Mouse (Mus musculus) hindbrain, embryonic 13.5 days (tissue): ENCODE data around the gene Gemin7. TPM values are rescaled to one million over a fixed set of nuclear protein-coding genes. Genes with fewer than 3 reads are reported as not detected.

ENCODE experiments used
- ATAC-seq: fragments of 200-750 bp; cut with Nextera tagmentation; 2 replicates; pipeline ENCODE4 v1.8.0; 2017; ENCODE audit warnings: moderate TSS enrichment; ENCODE audit not compliant: low FRiP score
- H3K27ac ChIP-seq: fragments of 300-500 bp; sonication (generic); 2 replicates; pipeline ENCODE4 v1.5.1; 2015; ENCODE audit warnings: inconsistent platforms, mild to moderate bottlenecking, moderate library complexity
- H3K27me3 ChIP-seq: fragments of 300-500 bp; sonication (generic); 2 replicates; pipeline ENCODE4 v1.6.1; 2015; ENCODE audit warnings: mild to moderate bottlenecking, inconsistent platforms
- H3K36me3 ChIP-seq: fragments of 300-500 bp; sonication (generic); 2 replicates; pipeline ENCODE4 v1.6.1; 2015; ENCODE audit warnings: mild to moderate bottlenecking, inconsistent platforms
- H3K4me1 ChIP-seq: fragments of 300-500 bp; sonication (generic); replicated peaks from 2 replicates; pipeline ENCODE4 v1.6.1; 2015; ENCODE audit warnings: inconsistent platforms
- H3K4me2 ChIP-seq: fragments of 300-500 bp; sonication (generic); 2 replicates; pipeline ENCODE4 v1.6.1; 2015; ENCODE audit warnings: inconsistent platforms, mild to moderate bottlenecking, moderate library complexity
- H3K4me3 ChIP-seq: fragments of 300-500 bp; sonication (generic); 2 replicates; pipeline ENCODE4 v1.5.1; 2015; ENCODE audit warnings: mild to moderate bottlenecking, inconsistent platforms
- H3K9ac ChIP-seq: fragments of 300-500 bp; sonication (generic); 2 replicates; pipeline ENCODE4 v1.6.1; 2015; ENCODE audit warnings: mild to moderate bottlenecking, inconsistent platforms
- H3K9me3 ChIP-seq: fragments of 300-500 bp; sonication (generic); 2 replicates; pipeline ENCODE4 v1.6.1; 2016; ENCODE audit warnings: inconsistent platforms
- WGBS: fragments of 180-500 bp; shearing (Covaris S2); methylation state at CpG from one replicate; pipeline ENCODE4 v1.1.7; 2015; 5-methylcytosine and 5-hydroxymethylcytosine counted together
- polyA plus RNA-seq: library from polyadenylated mRNA; unstranded; fragments of >200 nt; fragmentation: Nextera tagmentation; extraction: Ambion mirVana; gene quantifications from 2 replicates; pipeline ENCODE4 v1.2.1, GENCODE M21; 2015

The Gemin7 gene
- polyA plus RNA-seq, 1 experiment from 2014 or later: 139 TPM

- WGBS: 85% methylated on average over 12 of the region's 12 CpGs
These were observed 25.7 kb upstream of the Gemin7 start for GRCm38 (mm10) chr7:19603055-19603454.

GRCm38 (mm10) chr7:19600562-19600961 lies 23.2 kb upstream of the Gemin7 start:
- ATAC-seq: peak; percentile 57
- peak overlapping the region; percentile 15; the same call in 1 of the 2 replicates for H3K9ac ChIP-seq
- H3K4me1 ChIP-seq: peaks cover 43% of the 10 kb centered on the region
- no peaks in the 10 kb centered on the region for H3K27me3 ChIP-seq
- H3K4me3 ChIP-seq: no peak overlapping the region
- 39% methylated on average over 5 of the region's 5 CpGs for WGBS
- no peak overlapping the region for H3K4me2 ChIP-seq
- peak overlapping the region; percentile 55 for H3K27ac ChIP-seq
- peaks cover 60% of the 10 kb centered on the region for H3K36me3 ChIP-seq
- no peaks in the 10 kb centered on the region for H3K9me3 ChIP-seq

More at GRCm38 (mm10) chr7:19603055-19603454, 25.7 kb upstream of the Gemin7 start:
- H3K36me3 ChIP-seq: peaks cover 44% of the 10 kb centered on the region
- no peaks in the 10 kb centered on the region for H3K9me3 ChIP-seq
- H3K27me3 ChIP-seq: no peaks in the 10 kb centered on the region
- H3K4me3 ChIP-seq: peak overlapping the region; percentile 91
- no peak overlapping the region for H3K27ac ChIP-seq
- H3K9ac ChIP-seq: peak overlapping the region; percentile 99
- H3K4me1 ChIP-seq: peaks cover 43% of the 10 kb centered on the region
- no peak for ATAC-seq
- H3K4me2 ChIP-seq: peak overlapping the region; percentile 96

GRCm38 (mm10) chr7:19593061-19593730 lies 15.8 kb upstream of the Gemin7 start:
- WGBS: 94% methylated on average over 10 of the region's 10 CpGs
- Histone ChIP-seq H3K27ac (no peak overlapping the region), H3K4me3 (no peak overlapping the region), H3K27me3 (no peaks in the 10 kb centered on the region), H3K4me1 (no peaks in the 10 kb centered on the region), H3K9me3 (no peaks in the 10 kb centered on the region), H3K9ac (no peak overlapping the region), H3K36me3 (peaks cover 89% of the 10 kb centered on the region), H3K4me2 (no peak overlapping the region)
- ATAC-seq: no peak

- ATAC-seq: peak; percentile 63; the same call in 1 of the 2 replicates
- Histone ChIP-seq H3K9me3 (no peaks in the 10 kb centered on the region), H3K4me2 (no peak overlapping the region), H3K27ac (peak overlapping the region; percentile 27; the same call in 1 of the 2 replicates), H3K4me3 (no peak overlapping the region), H3K9ac (no peak overlapping the region), H3K36me3 (peaks cover 98% of the 10 kb centered on the region), H3K27me3 (no peaks in the 10 kb centered on the region), H3K4me1 (no peaks in the 10 kb centered on the region)
- WGBS: 57% methylated on average over 3 of the region's 3 CpGs
These were observed 12.5 kb upstream of the Gemin7 start for GRCm38 (mm10) chr7:19589917-19590316.

- Histone ChIP-seq H3K36me3 (peaks cover 100% of the 10 kb centered on the region), H3K4me2 (no peak overlapping the region), H3K9me3 (no peaks in the 10 kb centered on the region), H3K4me1 (no peaks in the 10 kb centered on the region), H3K9ac (no peak overlapping the region), H3K27me3 (no peaks in the 10 kb centered on the region), H3K4me3 (no peak overlapping the region), H3K27ac (no peak overlapping the region)
- no peak for ATAC-seq
- 53% methylated on average over 3 of the region's 3 CpGs for WGBS
These were observed 11.8 kb upstream of the Gemin7 start for GRCm38 (mm10) chr7:19589207-19589606.

- Histone ChIP-seq H3K4me2 (no peak overlapping the region), H3K27me3 (no peaks in the 10 kb centered on the region), H3K27ac (no peak overlapping the region), H3K9ac (no peak overlapping the region), H3K36me3 (peaks cover 100% of the 10 kb centered on the region), H3K4me3 (no peak overlapping the region), H3K9me3 (no peaks in the 10 kb centered on the region), H3K4me1 (no peaks in the 10 kb centered on the region)
- WGBS: 74% methylated on average over 46 of the region's 46 CpGs
- no peak for ATAC-seq
These were observed 8.9 kb upstream of the Gemin7 start for GRCm38 (mm10) chr7:19586269-19586668.

DNA sequence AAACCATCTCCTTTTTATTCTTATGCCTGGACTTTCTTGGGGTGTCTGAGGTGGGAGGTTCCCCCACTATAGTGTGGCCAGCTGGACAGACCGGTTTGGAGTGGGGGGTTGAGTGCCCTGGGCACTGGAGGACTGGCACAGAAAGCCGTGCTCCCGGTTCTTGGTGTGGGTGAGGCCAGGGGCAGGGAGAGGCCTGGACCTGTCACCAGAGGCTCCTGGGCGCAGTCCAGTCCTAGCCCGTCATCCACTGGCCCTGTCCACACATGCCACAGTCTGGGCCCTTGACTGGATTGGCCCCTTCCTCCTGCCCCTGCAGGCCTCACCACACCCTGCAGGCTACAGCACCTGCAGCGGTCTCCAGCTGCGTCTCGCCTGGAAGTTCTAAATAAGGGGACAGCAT lies 3.2 kb upstream of the Gemin7 start:
- ATAC-seq: 0 out of 2 replicates have a peak, but pooled peaks have one; percentile 11
- H3K27ac ChIP-seq: no peak overlapping the region
- no peak overlapping the region for H3K4me3 ChIP-seq
- H3K4me2 ChIP-seq: no peak overlapping the region
- peaks cover 62% of the 10 kb centered on the region for H3K36me3 ChIP-seq
- WGBS: 90% methylated on average over 8 of the region's 8 CpGs
- no peak overlapping the region for H3K9ac ChIP-seq
- no peaks in the 10 kb centered on the region for H3K9me3 ChIP-seq
- peaks cover 11% of the 10 kb centered on the region for H3K4me1 ChIP-seq
- peaks cover 56% of the 10 kb centered on the region for H3K27me3 ChIP-seq

DNA sequence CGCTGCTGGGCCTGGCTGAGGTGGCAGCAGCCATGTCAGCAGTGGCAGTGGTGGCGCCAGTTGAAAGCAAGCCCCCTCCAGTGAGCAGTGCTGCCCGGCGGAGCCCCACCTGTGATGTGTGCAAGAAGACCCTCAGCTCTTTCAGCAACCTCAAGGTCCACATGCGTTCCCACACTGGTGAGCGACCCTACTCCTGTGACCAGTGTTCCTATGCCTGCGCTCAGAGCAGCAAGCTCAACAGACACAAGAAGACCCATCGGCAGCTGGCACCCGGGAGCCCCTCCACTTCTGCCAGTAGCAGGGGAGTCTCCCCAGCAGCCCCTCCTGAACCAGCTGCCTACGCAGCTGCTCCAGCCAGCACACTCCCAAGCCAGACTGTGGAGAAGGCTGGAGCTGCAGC lies 2.4 kb upstream of the Gemin7 start:
- Histone ChIP-seq H3K36me3 (peaks cover 53% of the 10 kb centered on the region), H3K4me3 (no peak overlapping the region), H3K4me1 (peaks cover 11% of the 10 kb centered on the region), H3K9ac (no peak overlapping the region), H3K4me2 (no peak overlapping the region), H3K9me3 (no peaks in the 10 kb centered on the region), H3K27ac (no peak overlapping the region), H3K27me3 (peaks cover 65% of the 10 kb centered on the region)
- ATAC-seq: no peak
- WGBS: 81% methylated on average over 10 of the region's 10 CpGs

DNA sequence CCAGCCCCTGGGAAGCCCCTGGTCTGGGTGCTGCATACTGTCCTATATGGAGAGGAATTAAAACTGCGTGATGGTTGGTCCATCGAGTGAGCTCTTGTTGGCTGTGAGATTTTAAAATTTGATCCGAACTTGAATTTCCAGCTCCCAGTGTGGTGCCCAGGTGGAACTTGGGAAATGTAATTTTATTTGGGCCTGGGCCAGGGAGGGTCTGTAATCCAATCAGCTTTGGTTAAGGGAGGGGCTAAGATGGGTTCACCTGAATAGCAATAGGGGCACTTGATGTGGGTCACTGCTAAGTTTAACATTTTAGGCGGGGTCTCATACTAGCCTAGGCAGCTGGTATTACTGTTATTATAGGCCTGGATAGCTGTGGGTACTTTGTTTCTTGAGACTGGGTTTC lies 1.0 kb upstream of the Gemin7 start:
- ATAC-seq: no peak
- peaks cover 18% of the 10 kb centered on the region for H3K4me1 ChIP-seq
- H3K9ac ChIP-seq: no peak overlapping the region
- H3K4me3 ChIP-seq: no peak overlapping the region
- H3K36me3 ChIP-seq: peaks cover 40% of the 10 kb centered on the region
- H3K4me2 ChIP-seq: no peak overlapping the region
- peaks cover 66% of the 10 kb centered on the region for H3K27me3 ChIP-seq
- no peaks in the 10 kb centered on the region for H3K9me3 ChIP-seq
- 75% methylated on average over 4 of the region's 4 CpGs for WGBS
- no peak overlapping the region for H3K27ac ChIP-seq

GRCm38 (mm10) chr7:19577877-19578414 lies 551 bp upstream of the Gemin7 start:
- H3K36me3 ChIP-seq: peaks cover 35% of the 10 kb centered on the region
- H3K4me2 ChIP-seq: peak overlapping the region; percentile 53
- H3K4me3 ChIP-seq: peak overlapping the region; percentile 31
- H3K27me3 ChIP-seq: peaks cover 66% of the 10 kb centered on the region
- H3K4me1 ChIP-seq: peaks cover 18% of the 10 kb centered on the region
- H3K9me3 ChIP-seq: no peaks in the 10 kb centered on the region
- no peak overlapping the region for H3K27ac ChIP-seq
- ATAC-seq: no peak
- WGBS: 20% methylated on average over 10 of the region's 10 CpGs
- H3K9ac ChIP-seq: 0 out of 2 replicates have a peak overlapping the region, but pooled peaks have one; percentile 59

DNA sequence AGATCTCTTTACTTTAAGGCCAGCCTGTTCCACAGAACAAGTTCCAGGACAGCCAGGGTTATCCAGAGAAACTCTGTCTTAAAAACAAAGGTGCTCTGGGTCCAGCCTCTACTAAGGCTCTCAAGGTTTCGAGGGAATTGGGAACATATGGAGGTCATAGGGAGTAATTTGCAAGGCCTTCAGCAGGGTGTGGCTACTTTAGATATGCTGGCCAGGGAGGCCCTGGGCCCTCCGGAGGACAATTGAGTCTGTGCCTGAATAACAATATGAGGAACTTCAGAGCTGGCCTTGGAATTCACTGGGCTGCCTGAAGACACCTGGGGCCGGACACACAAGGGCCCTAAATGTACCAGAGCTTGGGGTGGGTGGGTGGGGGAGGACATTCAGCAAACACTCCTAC lies 1.8 kb downstream of the Gemin7 start:
- 72% methylated on average over 3 of the region's 3 CpGs for WGBS
- Histone ChIP-seq H3K27ac (no peak overlapping the region), H3K27me3 (peaks cover 60% of the 10 kb centered on the region), H3K9ac (no peak overlapping the region), H3K36me3 (peaks cover 11% of the 10 kb centered on the region), H3K4me1 (peaks cover 36% of the 10 kb centered on the region), H3K9me3 (no peaks in the 10 kb centered on the region), H3K4me3 (no peak overlapping the region), H3K4me2 (no peak overlapping the region)
- ATAC-seq: no peak

- WGBS: 23% methylated on average over 16 of the region's 16 CpGs
- H3K4me2 ChIP-seq: peak overlapping the region; percentile 85
- H3K27ac ChIP-seq: peak overlapping the region; percentile 76; the same call in 1 of the 2 replicates
- peak overlapping the region; percentile 73 for H3K4me3 ChIP-seq
- H3K27me3 ChIP-seq: peaks cover 42% of the 10 kb centered on the region
- H3K4me1 ChIP-seq: peaks cover 36% of the 10 kb centered on the region
- H3K9ac ChIP-seq: peak overlapping the region; percentile 85
- H3K9me3 ChIP-seq: no peaks in the 10 kb centered on the region
- no peak for ATAC-seq
- H3K36me3 ChIP-seq: peaks cover 18% of the 10 kb centered on the region
These were observed 3.6 kb downstream of the Gemin7 start for GRCm38 (mm10) chr7:19573776-19574140.
